Mouse (Mus musculus): ENCODE data around the gene Cpe. TPM values are rescaled to one million over a fixed set of nuclear protein-coding genes. Genes with fewer than 3 reads are reported as not detected.
A peak's percentile ranks its signal among the peaks of the same experiment; 100 is the strongest.

The Cpe gene
- 100 to 1,000 TPM; 223 to 229 TPM for total RNA-seq (2021)
- long read RNA-seq, experiment 1, transcript Cpe-201 (9 exons, 2,117 nt), result major isoform, 254 of 300 reads
- long read RNA-seq, experiment 1, partial matches to known transcripts, result 11 of 300 reads
- long read RNA-seq, experiment 1, other reads (novel, unspliced or antisense), result 35 of 300 reads
- long read RNA-seq, experiment 2, transcript Cpe-201 (9 exons, 2,117 nt), result major isoform, 283 of 331 reads
- long read RNA-seq, experiment 2, partial matches to known transcripts, result 18 of 331 reads
- long read RNA-seq, experiment 2, other reads (novel, unspliced or antisense), result 30 of 331 reads

DNA sequence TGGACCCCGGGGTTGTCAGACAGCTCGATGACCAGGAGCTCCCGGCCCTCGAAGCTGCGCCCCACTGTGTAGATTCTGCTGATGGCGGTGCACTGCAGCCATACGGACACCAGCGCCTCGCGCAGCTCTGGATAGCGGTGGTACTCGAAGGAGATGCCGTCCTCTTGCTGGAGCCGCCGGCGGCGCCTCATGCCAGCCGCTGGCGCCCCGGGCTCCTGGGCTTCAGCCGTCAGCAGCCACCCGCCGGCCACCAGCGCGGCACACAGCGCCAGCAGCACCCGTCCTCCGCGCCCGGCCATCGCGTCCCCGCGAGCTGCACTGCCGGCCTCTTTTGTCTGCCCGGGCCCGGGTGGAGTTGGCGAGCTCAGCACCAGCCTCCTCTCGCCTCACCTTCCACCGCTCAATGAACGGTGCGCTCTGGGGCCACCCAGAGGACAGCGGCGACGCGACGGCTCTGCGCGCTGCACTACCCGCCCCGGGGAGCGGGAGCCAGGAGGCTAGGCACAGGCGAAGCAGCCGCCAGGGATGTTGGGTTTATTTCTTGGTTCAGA is at the start of gene Cpe:
Gene Cpe (minus strand): TSS at position 404 of the 551 bp plus-strand sequence.
- intact Hi-C loops (cut with DNase I), result loop anchor here (2.0 to 10.0 kb wide), 2 partner anchors 74 to 252 kb away; partner anchors contain the start of gene Tmem192
- peak; percentile 67 to 72 for DNase-seq

- intact Hi-C loops (cut with DNase I), result no loop called here
- DNase-seq, result no peak
These were observed 47.8 kb upstream of the Cpe start for GRCm38 (mm10) chr8:64740547-64741211.

DNA sequence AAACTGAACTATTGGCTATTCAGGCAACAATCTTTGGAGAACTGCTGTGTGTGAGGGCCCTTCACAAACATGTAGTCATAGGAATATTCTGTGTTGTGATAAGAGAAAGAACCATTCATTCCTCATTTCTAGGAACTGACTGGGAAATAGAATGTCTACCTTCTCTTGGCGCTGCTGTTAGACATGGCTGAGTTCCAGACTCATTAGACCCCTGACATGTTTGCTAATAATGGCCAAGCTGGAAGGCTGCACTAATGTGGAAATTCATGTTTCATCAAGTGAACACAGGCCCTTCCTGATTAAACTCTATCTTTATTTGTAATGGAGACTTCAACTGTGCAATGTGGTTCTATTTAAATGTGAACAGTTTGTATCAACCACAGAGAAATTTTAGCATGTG is 46.1 kb upstream of the Cpe start:
- DNase-seq, result no peak
- intact Hi-C loops (cut with DNase I), result loop anchor here (10.0 kb wide), 1 partner anchor 206 kb away; the partner anchor contains the start of gene Tmem192

GRCm38 (mm10) chr8:64736767-64737323 is 44.0 kb upstream of the Cpe start:
- no peak for DNase-seq
- intact Hi-C loops (cut with DNase I), result loop anchor here (10.0 kb wide), 1 partner anchor 208 kb away; the partner anchor contains the start of gene Tmem192

GRCm38 (mm10) chr8:64735161-64735560 is 42.3 kb upstream of the Cpe start:
- DNase-seq, result no peak
- intact Hi-C loops (cut with DNase I), result loop anchor here (10.0 kb wide), 1 partner anchor 210 kb away; the partner anchor contains the start of gene Tmem192

DNA sequence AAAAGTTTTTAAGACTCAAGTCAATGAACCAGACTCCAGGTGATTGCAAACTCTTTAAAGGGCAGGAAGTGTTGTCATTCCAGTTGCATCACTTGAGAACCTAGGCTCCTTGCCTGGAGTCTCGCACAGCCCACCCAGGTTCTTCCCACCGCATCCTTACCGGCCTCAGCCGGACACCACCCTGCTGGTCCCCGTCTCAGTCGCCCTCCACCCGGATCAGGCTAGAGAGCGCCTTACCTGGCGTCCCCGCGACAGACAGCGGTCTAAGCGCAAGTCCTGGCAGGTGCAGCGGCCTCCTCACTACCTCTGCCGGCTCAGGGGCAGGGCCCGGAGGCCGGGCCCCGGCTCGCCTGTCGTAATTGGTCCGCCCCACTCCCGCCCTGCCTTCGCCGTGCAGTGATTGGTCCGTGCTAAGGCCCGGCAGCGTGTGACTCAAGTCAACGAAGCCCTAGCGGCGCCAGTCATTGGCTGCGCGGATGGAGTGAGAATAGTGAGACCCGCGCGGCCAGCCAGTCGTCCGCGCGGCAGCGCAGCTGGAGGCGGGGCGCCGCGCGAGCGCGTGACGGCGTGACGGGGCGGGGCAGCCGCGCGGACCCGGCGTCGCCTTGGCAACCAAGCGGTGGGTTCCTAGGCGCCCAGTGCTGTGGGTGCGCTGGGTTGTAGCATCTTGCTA is 40.6 kb upstream of the Cpe start, which contains the start of gene Msmo1:
Gene Msmo1 (minus strand): TSS at position 522 of the 673 bp plus-strand sequence.
- peak; percentile 87 to 96 for DNase-seq
- intact Hi-C loops (cut with DNase I), result loop anchor here (10.0 kb wide), 1 partner anchor 211 kb away; the partner anchor contains the start of gene Tmem192

DNA sequence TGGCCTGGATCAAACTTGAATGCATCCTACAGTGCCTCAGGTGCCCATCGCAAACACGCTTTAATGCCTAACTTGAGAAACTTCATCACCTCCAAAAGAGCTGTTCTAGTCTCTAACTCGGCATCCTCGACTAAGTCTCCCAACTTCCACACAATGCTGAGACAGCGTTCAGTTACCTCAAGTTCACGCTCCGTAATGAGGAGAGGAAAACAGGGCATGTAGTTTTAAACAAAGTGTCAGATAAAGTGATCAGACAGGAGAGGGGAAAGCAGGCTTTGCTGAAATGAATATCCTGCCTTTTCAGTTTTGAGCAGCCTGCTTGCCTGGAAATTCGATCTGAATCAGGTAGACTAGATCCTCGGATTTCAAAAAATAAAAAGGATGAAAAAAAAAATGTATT is 39.7 kb upstream of the Cpe start:
- intact Hi-C loops (cut with DNase I), result loop anchor here (10.0 kb wide), 1 partner anchor 212 kb away; the partner anchor contains the start of gene Tmem192
- no peak for DNase-seq

GRCm38 (mm10) chr8:64728156-64728555 is 35.3 kb upstream of the Cpe start:
- intact Hi-C loops (cut with DNase I), result no loop called here
- no peak for DNase-seq

GRCm38 (mm10) chr8:64726190-64726695 is 33.4 kb upstream of the Cpe start:
- intact Hi-C loops (cut with DNase I), result no loop called here

GRCm38 (mm10) chr8:64723206-64723605 is 30.4 kb upstream of the Cpe start:
- DNase-seq, result no peak
- intact Hi-C loops (cut with DNase I), result no loop called here

More at GRCm38 (mm10) chr8:64726190-64726695, 33.4 kb upstream of the Cpe start:
- DNase-seq, result no peak

DNA sequence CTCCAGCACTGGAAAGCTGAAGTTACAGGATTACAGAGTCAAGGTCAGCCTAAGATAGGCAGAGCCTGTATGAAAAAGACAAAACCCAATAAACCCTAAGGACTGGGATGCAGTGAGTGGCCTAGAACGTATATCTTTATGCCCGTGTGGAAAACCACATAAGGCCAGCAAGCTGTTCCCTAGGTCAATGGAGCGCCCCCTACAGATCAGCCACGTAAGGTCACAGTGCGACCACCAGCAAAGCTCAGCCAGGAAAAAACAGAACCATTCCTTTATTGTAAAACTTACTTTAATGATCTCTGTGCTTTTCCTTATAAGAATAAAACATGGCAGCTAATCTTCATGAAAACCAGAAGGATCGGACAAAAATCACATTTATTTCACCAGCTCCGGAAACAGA is 25.0 kb upstream of the Cpe start:
- no peak for DNase-seq
- intact Hi-C loops (cut with DNase I), result no loop called here

DNA sequence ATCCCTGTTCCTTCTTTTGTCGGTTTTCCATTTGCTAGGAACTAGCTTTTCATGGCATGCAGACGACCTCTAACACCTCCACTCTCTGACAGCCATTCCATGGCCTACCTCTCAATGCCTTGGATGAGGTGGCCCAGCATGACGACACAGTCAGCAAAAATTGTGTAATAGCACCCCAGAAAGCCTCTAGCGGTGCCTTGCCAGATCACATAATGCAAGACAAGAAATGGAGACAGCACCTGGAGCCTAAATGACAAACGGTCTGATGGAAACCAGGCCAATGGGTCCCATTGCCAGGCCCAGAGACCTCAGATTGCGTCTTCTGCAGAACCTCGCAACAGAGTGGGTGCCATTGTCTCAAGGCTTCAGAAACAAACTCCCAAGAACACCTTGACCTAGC is 19.6 kb upstream of the Cpe start:
- DNase-seq, result no peak
- intact Hi-C loops (cut with DNase I), result no loop called here

GRCm38 (mm10) chr8:64711544-64711943 is 18.7 kb upstream of the Cpe start:
- intact Hi-C loops (cut with DNase I), result no loop called here
- DNase-seq, result no peak

DNA sequence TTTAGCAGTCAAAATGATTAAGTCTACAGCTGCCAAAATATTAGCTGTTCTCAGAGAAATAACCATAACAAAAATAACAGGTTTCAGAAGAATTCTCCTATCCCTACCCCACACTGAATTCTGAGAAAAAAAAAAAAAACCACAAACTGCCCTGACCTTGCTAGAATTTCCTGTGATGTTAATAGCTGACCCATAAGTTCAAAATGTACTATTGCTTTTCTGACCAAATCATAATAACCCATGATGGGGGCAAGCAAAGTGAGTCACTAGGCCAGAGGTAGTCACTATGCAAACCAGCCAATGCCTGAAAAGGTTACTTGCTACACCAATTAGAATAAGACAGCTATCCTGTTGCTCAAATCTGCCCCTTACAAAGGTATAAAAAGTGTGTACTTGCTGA is 14.6 kb upstream of the Cpe start:
- intact Hi-C loops (cut with DNase I), result no loop called here
- no peak for DNase-seq

- intact Hi-C loops (cut with DNase I), result no loop called here
- DNase-seq, result no peak
These were observed 10.3 kb upstream of the Cpe start for GRCm38 (mm10) chr8:64703191-64703590.

- no peak for DNase-seq
- intact Hi-C loops (cut with DNase I), result loop anchor here (2.0 to 10.0 kb wide), 2 partner anchors 73 to 253 kb away; partner anchors contain the start of gene Tmem192
These were observed 1.1 kb downstream of the Cpe start for GRCm38 (mm10) chr8:64691591-64692401.

- DNase-seq, result no peak
- intact Hi-C loops (cut with DNase I), result loop anchor here (10.0 kb wide), 1 partner anchor 254 kb away; the partner anchor contains the start of gene Tmem192
These were observed 2.0 kb downstream of the Cpe start for GRCm38 (mm10) chr8:64690845-64691244.

- intact Hi-C loops (cut with DNase I), result loop anchor here (10.0 kb wide), 1 partner anchor 254 kb away; the partner anchor contains the start of gene Tmem192
- DNase-seq, result no peak
These were observed 2.5 kb downstream of the Cpe start for GRCm38 (mm10) chr8:64690306-64690705.

DNA sequence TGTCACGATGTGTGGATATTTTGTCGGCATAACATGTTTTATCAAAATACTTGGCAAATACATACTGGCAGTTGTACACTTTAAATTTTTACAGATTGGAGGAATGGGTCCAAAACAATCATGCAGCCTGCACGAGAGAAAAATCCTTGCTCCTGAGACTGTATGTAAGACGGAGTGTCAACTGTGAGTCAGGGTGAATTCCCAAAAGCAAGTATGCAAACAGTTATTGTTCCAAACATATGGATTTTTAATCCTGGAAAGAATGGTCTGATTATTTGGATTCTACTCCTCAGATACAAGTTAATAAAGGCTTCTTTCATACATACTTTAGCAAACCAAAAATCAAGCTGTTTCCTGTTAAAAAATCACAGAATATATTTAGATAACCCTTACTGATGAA is 4.1 kb downstream of the Cpe start:
- intact Hi-C loops (cut with DNase I), result no loop called here
- DNase-seq, result no peak

Measured in gastrocnemius, postnatal 36 days (tissue).